Mouse (Mus musculus): ENCODE results near the gene Col27a1. TPM values are rescaled to one million over a fixed set of nuclear protein-coding genes. Genes with fewer than 3 reads are reported as not detected.

Gene Col27a1
- total and polyA plus RNA-seq, 3 experiments, result not detected

DNA sequence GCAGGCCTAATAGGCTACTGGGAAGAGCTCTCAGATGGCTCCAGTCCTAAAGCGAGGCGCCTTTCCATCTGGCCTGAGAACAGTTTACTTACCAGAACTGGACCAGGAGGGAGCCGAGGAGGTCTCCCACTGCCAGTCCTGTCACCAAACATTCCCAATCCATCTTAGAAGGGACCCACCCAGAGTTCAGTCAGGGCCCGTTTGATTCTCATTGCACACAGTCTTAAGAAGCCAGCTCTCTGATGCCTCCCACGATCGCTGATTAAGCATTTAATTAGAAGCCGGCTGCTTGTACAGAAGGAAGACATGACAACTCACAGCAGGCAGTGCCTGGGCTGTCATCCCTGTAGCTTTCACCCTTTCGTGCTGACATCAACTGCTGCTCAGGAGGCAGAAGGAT lies 61.4 kb downstream of the Col27a1 start:
- Histone ChIP-seq H3K4me1 (ENCODE audit: control insufficient read depth in 1 of 2, insufficient read depth in 2 of 2, low read length in 2 of 2) (no peaks in the 10 kb centered on the region), H3K9me3 (replicated peaks; ENCODE audit: insufficient read depth, low read length) (no peaks in the 10 kb centered on the region)

DNA sequence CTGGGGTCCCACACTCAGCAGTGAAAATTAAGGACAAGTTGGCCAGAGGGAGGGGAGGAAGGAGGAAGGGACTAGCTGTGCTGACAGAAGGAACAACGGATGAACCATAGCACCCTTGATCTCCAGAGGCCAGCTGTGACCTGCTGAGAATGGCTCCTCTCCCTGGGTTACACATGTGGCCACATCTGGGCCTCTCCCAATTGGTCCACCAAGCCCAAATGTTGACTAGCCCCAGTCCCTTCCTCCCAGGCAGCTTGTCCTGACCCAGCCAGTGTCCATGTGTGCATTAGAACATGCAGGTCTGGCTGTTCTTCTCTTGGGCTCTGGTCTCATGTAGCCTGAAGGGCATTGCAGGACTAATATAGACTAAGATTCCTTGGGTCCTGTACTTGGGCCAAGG lies 62.8 kb downstream of the Col27a1 start:
- H3K36me3 ChIP-seq (ENCODE audit: control insufficient read depth in 1 of 2, insufficient read depth in 2 of 2, low read length in 2 of 2), result no peaks in the 10 kb centered on the region
- no peaks in the 10 kb centered on the region for H3K4me1 ChIP-seq (ENCODE audit: control insufficient read depth in 1 of 2, insufficient read depth in 2 of 2, low read length in 2 of 2)
- no peak for DNase-seq (ENCODE audit: low read depth, low spot score)
- H3K27ac ChIP-seq (ENCODE audit: control insufficient read depth, low read depth, low read length), result no peak overlapping the region
- H3K27me3 ChIP-seq (ENCODE audit: control insufficient read depth in 1 of 2, insufficient read depth in 2 of 2, low read length in 2 of 2), result no peaks in the 10 kb centered on the region
- TF ChIP-seq ZNF384 (IDR thresholded peaks at IDR 0.05; ENCODE audit: low read depth, low read length) (no peak), MAZ (IDR thresholded peaks at IDR 0.05; ENCODE audit: low read depth, low read length) (no peak), HCFC1 (IDR thresholded peaks at IDR 0.05; ENCODE audit: low read depth, low read length) (no peak), RAD21 (IDR thresholded peaks at IDR 0.05; ENCODE audit: low read depth, low read length) (no peak), ZC3H11A (IDR thresholded peaks at IDR 0.05; ENCODE audit: low read depth, low read length) (no peak), CHD1 (IDR thresholded peaks at IDR 0.05; ENCODE audit: low read depth, low read length) (no peak), SMC3 (IDR thresholded peaks at IDR 0.05; ENCODE audit: low read depth, low read length) (no peak), TBP (IDR thresholded peaks at IDR 0.05; ENCODE audit: low read depth, low read length) (no peak), TCF12 (IDR thresholded peaks at IDR 0.05; ENCODE audit: low read depth, low read length) (no peak), NRF1 (IDR thresholded peaks at IDR 0.05; ENCODE audit: insufficient read depth, low read depth, low read length, poor library complexity, severe bottlenecking) (no peak), CHD2 (IDR thresholded peaks at IDR 0.05; ENCODE audit: low read length) (no peak), ZKSCAN1 (IDR thresholded peaks at IDR 0.05; ENCODE audit: low read depth, low read length) (no peak)
- H3K9ac ChIP-seq (ENCODE audit: control insufficient read depth, low read depth, low read length, poor library complexity, severe bottlenecking), result no peak overlapping the region
- no peaks in the 10 kb centered on the region for H3K79me2 ChIP-seq (ENCODE audit: control insufficient read depth, insufficient read depth, low read length, poor library complexity)
- H3K9me3 ChIP-seq (replicated peaks; ENCODE audit: insufficient read depth, low read length), result no peaks in the 10 kb centered on the region
- no peak overlapping the region for H3K4me3 ChIP-seq (ENCODE audit: control insufficient read depth in 1 of 2, insufficient read depth in 1 of 2, low read depth in 2 of 2, low read length in 2 of 2)

More for the DNA sequence above, 61.4 kb downstream of the Col27a1 start:
- Histone ChIP-seq H3K36me3 (ENCODE audit: control insufficient read depth in 1 of 2, insufficient read depth in 2 of 2, low read length in 2 of 2) (no peaks in the 10 kb centered on the region), H3K9ac (ENCODE audit: control insufficient read depth, low read depth, low read length, poor library complexity, severe bottlenecking) (no peak overlapping the region), H3K27me3 (ENCODE audit: control insufficient read depth in 1 of 2, insufficient read depth in 2 of 2, low read length in 2 of 2) (no peaks in the 10 kb centered on the region), H3K4me3 (ENCODE audit: control insufficient read depth in 1 of 2, insufficient read depth in 1 of 2, low read depth in 2 of 2, low read length in 2 of 2) (no peak overlapping the region), H3K27ac (ENCODE audit: control insufficient read depth, low read depth, low read length) (no peak overlapping the region), H3K79me2 (ENCODE audit: control insufficient read depth, insufficient read depth, low read length, poor library complexity) (no peaks in the 10 kb centered on the region)
- TF ChIP-seq E2F4 (IDR thresholded peaks at IDR 0.05; ENCODE audit: borderline replicate concordance, low read depth, low read length) (no peak), JUND (IDR thresholded peaks at IDR 0.05; ENCODE audit: low read depth, low read length) (no peak), ZMIZ1 (IDR thresholded peaks at IDR 0.05; ENCODE audit: low read depth, low read length) (no peak), EP300 (IDR thresholded peaks at IDR 0.05; ENCODE audit: low read depth in 1 of 2, low read length in 2 of 2) (no peak), RCOR1 (IDR thresholded peaks at IDR 0.05; ENCODE audit: low read depth, low read length) (no peak), ZC3H11A (IDR thresholded peaks at IDR 0.05; ENCODE audit: low read depth, low read length) (no peak), POLR2AphosphoS5 (IDR thresholded peaks at IDR 0.05; ENCODE audit: borderline replicate concordance, low read depth, low read length) (no peak)
- DNase-seq (ENCODE audit: low read depth, low spot score), result no peak
